Mouse (Mus musculus) heart, adult 2 months (tissue): Measurements from ENCODE around the gene Itgb5.

Source experiments
- CTCF ChIP-seq: fragments of 200-600 bp; IDR thresholded peaks from 2 replicates; pipeline ENCODE4 v1.8.1; 2022; ENCODE audit warnings: antibody characterized with exemption, mild to moderate bottlenecking, moderate library complexity
- POLR2A ChIP-seq: fragments of 200-500 bp; IDR thresholded peaks from 2 replicates; pipeline ENCODE4 v1.6.1; 2011; ENCODE audit warnings: mild to moderate bottlenecking, low read depth, low read length, control low read depth; ENCODE audit not compliant: insufficient read depth

GRCm38 (mm10) chr16:33934701-33935406 is 105.4 kb downstream of the Itgb5 start:
- TF ChIP-seq POLR2A (no peak), CTCF (no peak)
